Mouse (Mus musculus) lung, postnatal 0 days (tissue): Measurements from ENCODE around the gene Socs1.

Experiments
- CTCF ChIP-seq: IDR thresholded peaks from 2 replicates; pipeline ENCODE4 v1.5.1; 2016; ENCODE audit warnings: antibody characterized with exemption, mild to moderate bottlenecking
- EP300 ChIP-seq: IDR thresholded peaks from 2 replicates; pipeline ENCODE4 v1.6.1; 2016; ENCODE audit warnings: antibody characterized with exemption, mild to moderate bottlenecking, control low read depth

GRCm38 (mm10) chr16:10821387-10821786, 36.1 kb upstream of the Socs1 start:
- TF ChIP-seq CTCF (no peak), EP300 (no peak)
